Mouse (Mus musculus) small intestine, adult 2 months (tissue): ENCODE data around the gene Fbn1. TPM values are rescaled to one million over a fixed set of nuclear protein-coding genes. Genes with fewer than 3 reads are reported as not detected.

Source experiments
- H3K27ac ChIP-seq: fragments of 200-500 bp; 2 replicates; pipeline ENCODE4 v1.5.1; 2012; ENCODE audit warnings: low read depth, low read length, control low read depth, inconsistent platforms; ENCODE audit not compliant: insufficient read depth
- H3K27me3 ChIP-seq: fragments of 200-500 bp; 2 replicates; pipeline ENCODE4 v1.6.1; 2012; ENCODE audit warnings: mild to moderate bottlenecking, moderate library complexity, low read length, inconsistent platforms; ENCODE audit not compliant: control insufficient read depth, insufficient read depth
- H3K36me3 ChIP-seq: fragments of 200-500 bp; 2 replicates; pipeline ENCODE4 v1.6.1; 2012; ENCODE audit warnings: mild to moderate bottlenecking, low read length, control low read depth, inconsistent platforms; ENCODE audit not compliant: control insufficient read depth, insufficient read depth
- H3K4me1 ChIP-seq: fragments of 200-500 bp; 2 replicates; pipeline ENCODE4 v1.6.1; 2012; ENCODE audit warnings: low read length, inconsistent platforms, mixed read lengths; ENCODE audit not compliant: control insufficient read depth, insufficient read depth, insufficient read length
- H3K4me3 ChIP-seq: fragments of 200-500 bp; 2 replicates; pipeline ENCODE4 v1.5.1; 2012; ENCODE audit warnings: low read depth, mild to moderate bottlenecking, control low read depth, inconsistent platforms, low read length, moderate library complexity
- CTCF ChIP-seq: fragments of 200-500 bp; IDR thresholded peaks from 2 replicates; pipeline ENCODE4 v1.5.1; 2012; ENCODE audit warnings: low read depth, mild to moderate bottlenecking, control low read depth, inconsistent platforms, low read length, moderate library complexity, mixed read lengths; ENCODE audit not compliant: insufficient replicate concordance, insufficient read length; ENCODE audit errors: extremely low read depth
- POLR2A ChIP-seq: fragments of 200-500 bp; IDR thresholded peaks from 2 replicates; pipeline ENCODE4 v1.6.1; 2012; ENCODE audit warnings: low read depth, mild to moderate bottlenecking, control low read depth, inconsistent platforms, low read length, moderate library complexity
- WGBS: fragments of 180-500 bp; shearing (Covaris S2); methylation state at CpG from one replicate; pipeline ENCODE4 v1.1.7; 2018; 5-methylcytosine and 5-hydroxymethylcytosine counted together
- polyA plus RNA-seq: library from polyadenylated mRNA; depleted of rRNA; stranded (reverse); fragments of >200 nt; gene quantifications from 2 replicates; pipeline ENCODE4 v1.2.3, GENCODE M21; 2012; rRNA removed

Fbn1 gene
- polyA plus RNA-seq, 1 experiment = 5.1 TPM

DNA sequence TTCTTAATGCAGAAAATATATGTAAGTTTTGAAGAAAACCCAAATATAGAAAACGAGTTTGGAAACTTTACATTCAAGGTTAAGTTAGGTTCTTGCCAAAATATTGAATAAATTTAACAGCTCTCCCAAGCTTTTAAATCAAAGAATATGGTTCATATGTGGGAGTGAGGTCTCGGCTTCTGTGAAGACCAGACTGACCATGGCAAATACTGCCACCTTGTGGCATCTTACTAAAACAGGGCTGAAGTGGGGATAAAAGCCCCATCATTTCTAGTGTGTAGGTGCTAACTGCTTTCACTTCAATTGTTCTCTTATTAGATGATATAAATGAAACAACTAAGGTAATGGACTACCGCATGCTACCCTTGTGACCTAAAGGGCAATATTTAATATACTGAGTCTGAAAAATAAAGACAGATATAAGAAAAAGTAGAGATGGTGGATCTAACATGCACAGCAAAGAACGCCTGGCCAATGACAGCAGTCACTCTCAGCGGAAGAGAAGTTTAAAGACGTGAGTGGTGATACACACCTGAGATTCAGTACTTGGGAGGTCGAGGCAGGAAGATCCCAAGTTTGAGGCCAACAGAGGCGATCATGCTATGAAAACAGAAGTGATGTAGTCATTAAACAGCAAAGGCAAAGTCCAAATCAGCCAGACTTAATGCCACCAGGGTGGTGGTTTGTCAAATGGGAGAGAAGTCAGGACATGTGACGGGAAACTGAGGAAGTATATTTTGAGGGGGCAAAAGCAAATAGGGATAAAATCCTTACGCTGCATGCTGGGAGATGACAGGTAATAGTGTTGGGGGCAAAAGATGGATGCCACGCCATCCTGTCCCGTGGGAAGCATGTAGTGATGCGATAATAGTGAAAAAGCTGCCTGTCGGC lies 248.3 kb downstream of the Fbn1 start:
- H3K27ac ChIP-seq = no peak overlapping the region
- 83% methylated on average over 14 of the region's 14 CpGs for WGBS
- peaks cover 12% of the 10 kb centered on the region for H3K36me3 ChIP-seq
- TF ChIP-seq POLR2A (no peak), CTCF (no peak)
- H3K27me3 ChIP-seq = no peaks in the 10 kb centered on the region
- H3K4me3 ChIP-seq = no peak overlapping the region
- H3K4me1 ChIP-seq = no peaks in the 10 kb centered on the region

DNA sequence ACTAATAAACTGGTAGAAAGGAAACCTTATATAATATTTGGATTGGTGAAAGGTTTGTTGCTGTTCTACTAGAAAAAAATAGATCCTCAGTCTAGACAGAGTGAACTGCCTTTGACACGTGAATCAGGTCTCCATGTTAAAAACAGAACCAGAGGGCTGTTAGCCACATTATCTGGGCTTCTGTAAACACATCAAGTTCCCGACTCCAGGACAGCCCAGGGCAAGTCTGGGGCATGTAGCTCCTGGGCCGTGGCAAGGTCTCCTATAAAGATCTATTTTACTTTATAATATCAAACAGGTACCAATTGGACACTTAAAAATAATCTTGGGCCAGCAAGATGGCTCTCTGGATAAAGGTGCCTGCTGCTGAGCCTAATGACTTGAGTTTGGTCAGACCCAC lies 251.9 kb downstream of the Fbn1 start:
- H3K36me3 ChIP-seq = peaks cover 23% of the 10 kb centered on the region
- H3K4me1 ChIP-seq = no peaks in the 10 kb centered on the region
- 59% methylated on average over 3 of the region's 3 CpGs for WGBS
- H3K4me3 ChIP-seq = no peak overlapping the region
- H3K27me3 ChIP-seq = no peaks in the 10 kb centered on the region
- no peak overlapping the region for H3K27ac ChIP-seq
- TF ChIP-seq CTCF = no peak
- TF ChIP-seq POLR2A = no peak

DNA sequence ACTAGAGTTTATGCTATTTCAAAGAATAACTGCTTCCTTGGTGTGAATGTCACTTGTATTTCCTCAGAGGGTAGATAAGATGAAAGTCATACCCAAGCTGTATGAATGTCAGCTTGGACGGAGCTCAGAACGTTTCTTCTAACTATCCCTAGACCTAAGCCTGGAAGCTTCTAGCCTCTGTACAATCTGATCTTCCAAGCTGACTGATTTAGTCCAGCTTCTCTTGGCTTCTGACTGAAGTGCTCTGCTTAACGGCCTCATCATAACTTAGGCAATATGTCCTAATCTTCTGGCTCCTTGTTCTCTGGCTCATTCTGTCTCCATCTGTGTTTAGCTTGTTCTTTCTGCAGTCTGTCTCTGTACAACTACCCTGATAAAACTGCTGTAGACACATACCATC lies 253.2 kb downstream of the Fbn1 start:
- 89% methylated on average over 3 of the region's 3 CpGs for WGBS
- peaks cover 23% of the 10 kb centered on the region for H3K36me3 ChIP-seq
- TF ChIP-seq CTCF (no peak), POLR2A (no peak)

DNA sequence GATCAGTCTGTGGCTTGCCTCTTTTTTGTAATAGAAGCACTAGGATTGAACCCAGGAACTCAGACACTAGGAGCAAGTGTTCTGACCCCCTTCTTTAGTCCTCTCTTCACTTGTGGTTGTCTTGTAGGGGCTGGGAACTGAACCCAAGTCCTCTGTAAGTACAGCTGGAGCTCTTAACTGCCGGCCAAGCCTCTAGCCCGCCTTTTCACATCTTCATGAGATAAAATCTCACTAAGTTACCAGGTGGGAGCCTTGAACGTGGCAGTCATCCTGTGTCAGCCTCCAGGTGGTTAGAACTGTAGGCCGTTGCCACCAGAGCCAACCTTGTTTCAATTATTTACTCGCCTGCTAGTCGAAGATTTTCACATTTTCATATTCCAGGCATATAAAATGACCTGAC lies 254.1 kb downstream of the Fbn1 start:
- no peak overlapping the region for H3K27ac ChIP-seq
- H3K4me3 ChIP-seq = no peak overlapping the region
- TF ChIP-seq POLR2A = no peak
- no peak for TF ChIP-seq CTCF
- H3K4me1 ChIP-seq = no peaks in the 10 kb centered on the region
- no peaks in the 10 kb centered on the region for H3K27me3 ChIP-seq
- peaks cover 23% of the 10 kb centered on the region for H3K36me3 ChIP-seq
- 96% methylated on average over 6 of the region's 6 CpGs for WGBS

More for the DNA sequence above, 253.2 kb downstream of the Fbn1 start:
- H3K27ac ChIP-seq = no peak overlapping the region
- no peaks in the 10 kb centered on the region for H3K27me3 ChIP-seq
- H3K4me1 ChIP-seq = no peaks in the 10 kb centered on the region
- H3K4me3 ChIP-seq = no peak overlapping the region

DNA sequence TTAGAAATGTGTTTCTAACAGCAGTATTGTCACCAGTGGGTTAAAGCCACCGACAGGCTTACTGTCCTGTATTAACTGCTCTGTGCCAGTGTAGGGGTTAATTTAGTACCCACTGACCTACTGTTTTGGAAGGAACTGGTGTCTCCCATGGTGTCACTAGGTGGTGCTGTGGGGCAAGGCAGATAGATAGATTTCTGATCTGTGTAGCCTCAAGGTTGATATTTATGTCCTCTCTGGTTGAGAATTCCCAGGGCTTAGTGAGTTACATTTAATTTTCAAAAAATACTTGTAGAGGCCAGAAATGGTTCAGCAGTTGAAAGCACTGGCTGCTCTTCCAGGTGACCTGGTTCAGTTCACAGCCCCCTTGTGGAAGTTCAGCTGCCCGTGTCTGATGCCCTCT lies 255.5 kb downstream of the Fbn1 start:
- Histone ChIP-seq H3K4me3 (no peak overlapping the region), H3K27ac (no peak overlapping the region), H3K4me1 (no peaks in the 10 kb centered on the region), H3K36me3 (peaks cover 19% of the 10 kb centered on the region), H3K27me3 (no peaks in the 10 kb centered on the region)
- TF ChIP-seq POLR2A (no peak), CTCF (peak; percentile 17; the same call in 1 of the 2 replicates)
- 67% methylated on average over 2 of the region's 2 CpGs for WGBS

DNA sequence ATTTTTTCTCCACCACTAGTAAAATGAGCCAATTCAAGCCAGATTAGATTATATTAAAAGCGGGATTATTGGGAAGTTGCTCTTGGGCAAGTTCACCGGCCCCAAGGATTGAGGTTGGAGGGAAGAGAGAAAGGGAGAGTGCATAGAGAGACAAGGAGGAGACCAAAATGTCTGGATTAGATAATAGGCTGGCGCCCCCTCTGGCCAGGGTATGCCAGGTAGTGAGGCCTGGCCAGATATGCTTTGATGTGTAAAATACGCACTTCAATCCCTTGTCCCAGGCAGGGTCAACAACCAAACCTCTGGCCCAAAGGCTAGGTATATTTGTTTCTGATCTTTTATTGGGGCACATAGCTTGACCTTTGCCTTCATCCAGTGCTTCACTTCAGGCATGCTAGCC lies 256.0 kb downstream of the Fbn1 start:
- no peak overlapping the region for H3K27ac ChIP-seq
- no peak overlapping the region for H3K4me3 ChIP-seq
- no peak for TF ChIP-seq POLR2A
- TF ChIP-seq CTCF = peak; percentile 16; the same call in 1 of the 2 replicates
- WGBS = 87% methylated on average over 4 of the region's 4 CpGs
- peaks cover 17% of the 10 kb centered on the region for H3K36me3 ChIP-seq
- H3K27me3 ChIP-seq = no peaks in the 10 kb centered on the region
- H3K4me1 ChIP-seq = no peaks in the 10 kb centered on the region

Other genes starting within 250 kb of the Fbn1 start
- gene Gm9913, start 2.9 kb downstream of the Fbn1 start, polyA plus RNA-seq = 0.17 and 0.18 TPM in 2 replicates
- gene Cep152, start 117.1 kb upstream of the Fbn1 start, polyA plus RNA-seq = 0.32 and 0.82 TPM in 2 replicates
- 3.8 and 5.3 TPM in 2 replicates for gene Eid1, start 165.1 kb upstream of the Fbn1 start, polyA plus RNA-seq
- 0.09 and 0.13 TPM in 2 replicates for gene Shc4, start 216.2 kb upstream of the Fbn1 start, polyA plus RNA-seq